Mouse (Mus musculus) ZHBTc4 (cell line): Measurements from ENCODE around the gene Tmem161a.
"Not testable (repeated sequence)": the region's sequence is repeated elsewhere in the genome, so short reads cannot be mapped to it uniquely, and the experiment has no call there.

Experiments used
- DNase-seq: peaks from one replicate; pipeline ENCODE4 v3.0.0-alpha.2; 2011; ENCODE audit warnings: low read depth, low spot score

The Tmem161a gene

GRCm38 (mm10) chr8:70211275-70211674 lies 39.1 kb downstream of the Tmem161a start:
- no peak for DNase-seq

- DNase-seq, result no peak
Observed at GRCm38 (mm10) chr8:70211726-70212111, 39.6 kb downstream of the Tmem161a start.

GRCm38 (mm10) chr8:70212112-70213055 lies 40.2 kb downstream of the Tmem161a start, which contains the start of gene Slc25a42:
TSS of gene Slc25a42 (minus strand) at chr8:70212305.
- peak; percentile 100 for DNase-seq

GRCm38 (mm10) chr8:70214411-70214810 lies 42.3 kb downstream of the Tmem161a start:
- no peak for DNase-seq

GRCm38 (mm10) chr8:70215092-70215491 lies 42.9 kb downstream of the Tmem161a start:
- no peak for DNase-seq

- not testable (repeated sequence) for DNase-seq
Observed at GRCm38 (mm10) chr8:70216161-70216560, 44.0 kb downstream of the Tmem161a start.

- DNase-seq, result no peak
Observed at GRCm38 (mm10) chr8:70216566-70216965, 44.4 kb downstream of the Tmem161a start.

GRCm38 (mm10) chr8:70217441-70217840 lies 45.3 kb downstream of the Tmem161a start:
- no peak for DNase-seq

GRCm38 (mm10) chr8:70219107-70219684 lies 47.0 kb downstream of the Tmem161a start:
- DNase-seq, result no peak

- DNase-seq, result no peak
Observed at GRCm38 (mm10) chr8:70220236-70220840, 48.2 kb downstream of the Tmem161a start.

GRCm38 (mm10) chr8:70220911-70221310 lies 48.8 kb downstream of the Tmem161a start:
- DNase-seq, result no peak

- no peak for DNase-seq
Observed at GRCm38 (mm10) chr8:70222041-70222440, 49.9 kb downstream of the Tmem161a start.

GRCm38 (mm10) chr8:70223341-70223740 lies 51.2 kb downstream of the Tmem161a start:
- no peak for DNase-seq

- no peak for DNase-seq
Observed at GRCm38 (mm10) chr8:70227997-70228396, 55.8 kb downstream of the Tmem161a start.

- DNase-seq, result no peak
Observed at GRCm38 (mm10) chr8:70230837-70231236, 58.7 kb downstream of the Tmem161a start.
